Mouse (Mus musculus): ENCODE results near the gene Ogn. TPM values are rescaled to one million over a fixed set of nuclear protein-coding genes. Genes with fewer than 3 reads are reported as not detected.

Ogn gene
- polyA plus RNA-seq, 1 experiment from 2014 or later: 23.1 TPM

DNA sequence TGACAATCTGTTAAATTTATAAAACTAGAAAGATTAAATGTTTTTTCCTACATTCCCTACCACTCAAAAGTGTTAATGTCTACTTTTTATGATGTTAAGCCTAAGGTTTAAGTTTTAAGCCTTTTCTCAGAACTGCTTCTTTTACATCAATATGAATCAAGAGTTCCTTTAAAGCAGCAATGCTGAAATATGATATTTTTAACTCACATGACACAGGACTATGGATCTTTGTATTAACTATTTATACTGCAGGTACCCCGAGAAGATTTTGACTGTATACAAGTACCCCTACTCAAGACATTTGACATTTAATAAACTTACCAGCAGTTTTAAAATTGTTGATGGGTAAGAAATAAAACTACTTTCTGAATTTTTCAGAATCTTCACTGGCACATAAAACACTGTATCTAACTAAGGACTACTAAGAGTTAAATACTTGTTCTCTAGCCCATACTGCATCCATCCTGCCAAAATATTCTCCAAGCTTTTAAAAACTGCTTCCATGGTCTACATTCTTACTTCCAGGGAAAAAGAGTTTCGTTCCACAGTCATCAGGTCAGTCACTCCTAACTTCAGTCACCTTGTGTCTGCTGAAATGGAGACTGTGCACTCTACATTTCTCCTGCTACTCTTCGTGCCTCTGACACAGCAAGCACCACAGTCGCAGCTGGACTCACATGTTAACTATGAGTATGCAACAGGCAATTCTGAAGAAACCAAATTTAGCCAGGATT lies 910 bp downstream of the Ogn start:
- Histone ChIP-seq H3K4me2 (replicated peaks) (no peak overlapping the region), H3K9me3 (no peaks in the 10 kb centered on the region), H3K36me3 (no peaks in the 10 kb centered on the region), H3K9ac (replicated peaks) (no peak overlapping the region), H3K27me3 (no peaks in the 10 kb centered on the region), H3K27ac (replicated peaks) (no peak overlapping the region), H3K4me1 (no peaks in the 10 kb centered on the region), H3K4me3 (no peak overlapping the region)
- 80% methylated on average over 4 of the region's 4 CpGs for WGBS
- ATAC-seq (ENCODE audit: low FRiP score, low read depth): no peak

DNA sequence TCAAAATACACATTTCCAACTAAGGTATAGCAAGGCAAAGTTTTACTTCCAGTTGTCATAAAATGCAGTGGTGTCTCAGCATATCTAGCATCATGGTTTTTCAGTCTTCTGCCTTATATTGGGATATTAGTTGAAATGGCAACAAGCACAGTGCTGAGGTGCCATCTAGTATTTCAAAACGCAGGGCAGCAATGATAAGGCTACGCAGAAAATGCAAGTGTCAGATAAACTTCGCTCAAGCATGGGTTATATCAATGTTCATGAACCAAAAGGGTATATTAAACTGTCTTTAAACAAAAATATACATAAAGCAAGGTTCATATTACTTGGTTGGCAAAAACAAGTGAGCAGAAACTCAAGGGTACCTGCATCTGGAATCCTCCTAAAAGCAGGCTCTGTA lies 9.2 kb downstream of the Ogn start:
- H3K4me3 ChIP-seq: no peak overlapping the region
- ATAC-seq (ENCODE audit: low FRiP score, low read depth): no peak

GRCm38 (mm10) chr13:49618365-49618764 lies 10.5 kb downstream of the Ogn start:
- Histone ChIP-seq H3K4me2 (replicated peaks) (no peak overlapping the region), H3K36me3 (no peaks in the 10 kb centered on the region), H3K9me3 (no peaks in the 10 kb centered on the region), H3K27me3 (no peaks in the 10 kb centered on the region), H3K27ac (replicated peaks) (no peak overlapping the region), H3K9ac (replicated peaks) (no peak overlapping the region), H3K4me3 (no peak overlapping the region), H3K4me1 (no peaks in the 10 kb centered on the region)
- ATAC-seq (ENCODE audit: low FRiP score, low read depth): no peak

More for the DNA sequence above, 9.2 kb downstream of the Ogn start:
- no peaks in the 10 kb centered on the region for H3K36me3 ChIP-seq
- H3K4me2 ChIP-seq (replicated peaks): no peak overlapping the region
- no peak overlapping the region for H3K9ac ChIP-seq (replicated peaks)
- 87% methylated on average over 3 of the region's 3 CpGs for WGBS
- no peaks in the 10 kb centered on the region for H3K9me3 ChIP-seq
- no peaks in the 10 kb centered on the region for H3K27me3 ChIP-seq
- H3K27ac ChIP-seq (replicated peaks): no peak overlapping the region
- H3K4me1 ChIP-seq: no peaks in the 10 kb centered on the region

GRCm38 (mm10) chr13:49623216-49623615 lies 15.4 kb downstream of the Ogn start:
- no peak overlapping the region for H3K4me2 ChIP-seq (replicated peaks)
- H3K9ac ChIP-seq (replicated peaks): no peak overlapping the region
- H3K4me1 ChIP-seq: no peaks in the 10 kb centered on the region
- no peaks in the 10 kb centered on the region for H3K27me3 ChIP-seq
- WGBS: 85% methylated on average over 1 of the region's 1 CpGs
- no peak for ATAC-seq (ENCODE audit: low FRiP score, low read depth)
- H3K4me3 ChIP-seq: no peak overlapping the region
- H3K27ac ChIP-seq (replicated peaks): no peak overlapping the region
- H3K36me3 ChIP-seq: no peaks in the 10 kb centered on the region
- no peaks in the 10 kb centered on the region for H3K9me3 ChIP-seq

- no peak for ATAC-seq (ENCODE audit: low FRiP score, low read depth)
- no peak overlapping the region for H3K4me3 ChIP-seq
- H3K27me3 ChIP-seq: no peaks in the 10 kb centered on the region
- no peaks in the 10 kb centered on the region for H3K9me3 ChIP-seq
- H3K36me3 ChIP-seq: no peaks in the 10 kb centered on the region
- no peak overlapping the region for H3K9ac ChIP-seq (replicated peaks)
- H3K4me1 ChIP-seq: no peaks in the 10 kb centered on the region
- H3K4me2 ChIP-seq (replicated peaks): no peak overlapping the region
- H3K27ac ChIP-seq (replicated peaks): no peak overlapping the region
These were observed 20.3 kb downstream of the Ogn start for GRCm38 (mm10) chr13:49628167-49628566.

- ATAC-seq (ENCODE audit: low FRiP score, low read depth): no peak
- Histone ChIP-seq H3K4me3 (no peak overlapping the region), H3K27me3 (no peaks in the 10 kb centered on the region), H3K36me3 (no peaks in the 10 kb centered on the region), H3K27ac (replicated peaks) (no peak overlapping the region), H3K4me1 (no peaks in the 10 kb centered on the region), H3K9me3 (no peaks in the 10 kb centered on the region), H3K4me2 (replicated peaks) (no peak overlapping the region), H3K9ac (replicated peaks) (no peak overlapping the region)
- 93% methylated on average over 2 of the region's 2 CpGs for WGBS
These were observed 21.2 kb downstream of the Ogn start for GRCm38 (mm10) chr13:49629076-49629475.

- no peaks in the 10 kb centered on the region for H3K36me3 ChIP-seq
- ATAC-seq (ENCODE audit: low FRiP score, low read depth): no peak
- H3K9ac ChIP-seq (replicated peaks): no peak overlapping the region
- H3K27ac ChIP-seq (replicated peaks): no peak overlapping the region
- H3K4me2 ChIP-seq (replicated peaks): no peak overlapping the region
- H3K27me3 ChIP-seq: no peaks in the 10 kb centered on the region
- no peak overlapping the region for H3K4me3 ChIP-seq
- no peaks in the 10 kb centered on the region for H3K4me1 ChIP-seq
- 94% methylated on average over 2 of the region's 2 CpGs for WGBS
- H3K9me3 ChIP-seq: no peaks in the 10 kb centered on the region
These were observed 32.1 kb downstream of the Ogn start for GRCm38 (mm10) chr13:49639965-49640364.

GRCm38 (mm10) chr13:49642650-49643049 lies 34.8 kb downstream of the Ogn start:
- Histone ChIP-seq H3K4me2 (replicated peaks) (no peak overlapping the region), H3K9me3 (no peaks in the 10 kb centered on the region), H3K27me3 (no peaks in the 10 kb centered on the region), H3K4me1 (no peaks in the 10 kb centered on the region), H3K27ac (replicated peaks) (no peak overlapping the region), H3K4me3 (no peak overlapping the region), H3K9ac (replicated peaks) (no peak overlapping the region), H3K36me3 (no peaks in the 10 kb centered on the region)
- WGBS: 88% methylated on average over 6 of the region's 6 CpGs
- no peak for ATAC-seq (ENCODE audit: low FRiP score, low read depth)

- no peak for ATAC-seq (ENCODE audit: low FRiP score, low read depth)
- Histone ChIP-seq H3K4me2 (replicated peaks) (no peak overlapping the region), H3K4me1 (no peaks in the 10 kb centered on the region), H3K27ac (replicated peaks) (no peak overlapping the region), H3K36me3 (no peaks in the 10 kb centered on the region), H3K9me3 (no peaks in the 10 kb centered on the region), H3K4me3 (no peak overlapping the region), H3K9ac (replicated peaks) (no peak overlapping the region), H3K27me3 (no peaks in the 10 kb centered on the region)
These were observed 36.0 kb downstream of the Ogn start for GRCm38 (mm10) chr13:49643669-49644362.

GRCm38 (mm10) chr13:49644731-49645529 lies 37.1 kb downstream of the Ogn start:
- WGBS: 79% methylated on average over 2 of the region's 2 CpGs
- no peak overlapping the region for H3K9ac ChIP-seq (replicated peaks)
- no peak overlapping the region for H3K4me3 ChIP-seq
- no peaks in the 10 kb centered on the region for H3K27me3 ChIP-seq
- no peaks in the 10 kb centered on the region for H3K36me3 ChIP-seq
- no peaks in the 10 kb centered on the region for H3K4me1 ChIP-seq
- no peaks in the 10 kb centered on the region for H3K9me3 ChIP-seq
- ATAC-seq (ENCODE audit: low FRiP score, low read depth): no peak
- H3K27ac ChIP-seq (replicated peaks): no peak overlapping the region
- H3K4me2 ChIP-seq (replicated peaks): no peak overlapping the region

DNA sequence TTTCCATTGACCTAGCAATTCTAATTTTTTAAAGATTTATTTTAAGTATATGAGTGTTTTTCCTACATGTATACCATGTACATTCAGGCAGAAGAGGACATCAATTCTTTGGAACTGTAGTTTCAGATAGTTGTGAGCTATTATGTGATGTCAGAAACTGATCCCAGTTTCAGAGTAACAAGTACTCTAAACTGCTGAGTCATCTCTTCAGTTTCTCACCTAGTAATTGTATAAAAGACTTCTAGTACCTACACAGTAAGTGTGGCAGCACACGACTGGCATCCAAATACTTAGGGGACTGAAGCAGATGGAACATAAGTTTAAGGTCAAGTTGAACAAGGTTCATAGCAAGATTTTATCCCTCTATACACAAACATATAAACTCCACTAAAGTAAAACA lies 38.2 kb downstream of the Ogn start:
- Histone ChIP-seq H3K27me3 (no peaks in the 10 kb centered on the region), H3K36me3 (no peaks in the 10 kb centered on the region), H3K4me2 (replicated peaks) (no peak overlapping the region), H3K4me1 (no peaks in the 10 kb centered on the region), H3K27ac (replicated peaks) (no peak overlapping the region), H3K9me3 (no peaks in the 10 kb centered on the region), H3K9ac (replicated peaks) (no peak overlapping the region), H3K4me3 (no peak overlapping the region)
- 89% methylated on average over 1 of the region's 1 CpGs for WGBS
- ATAC-seq (ENCODE audit: low FRiP score, low read depth): no peak

- ATAC-seq (ENCODE audit: low FRiP score, low read depth): no peak
- Histone ChIP-seq H3K27me3 (no peaks in the 10 kb centered on the region), H3K27ac (replicated peaks) (no peak overlapping the region), H3K9me3 (no peaks in the 10 kb centered on the region), H3K4me2 (replicated peaks) (no peak overlapping the region), H3K36me3 (no peaks in the 10 kb centered on the region), H3K9ac (replicated peaks) (no peak overlapping the region), H3K4me3 (no peak overlapping the region), H3K4me1 (peaks cover 20% of the 10 kb centered on the region)
- WGBS: 41% methylated on average over 2 of the region's 2 CpGs
These were observed 43.3 kb downstream of the Ogn start for GRCm38 (mm10) chr13:49651136-49651535.
